Mouse (Mus musculus) duodenum, adult 2 months (tissue): ENCODE measurements around the gene 4931429L15Rik. TPM values are rescaled to one million over a fixed set of nuclear protein-coding genes. Genes with fewer than 3 reads are reported as not detected.

ENCODE experiments used
- polyA plus RNA-seq: library from polyadenylated mRNA; depleted of rRNA; stranded (reverse); fragments of >200 nt; gene quantifications from 2 replicates; pipeline ENCODE4 v1.2.3, GENCODE M21; 2012; ENCODE audit warnings: low replicate concordance; rRNA removed

The 4931429L15Rik gene
- polyA plus RNA-seq: not detected in 2 replicates

DNA sequence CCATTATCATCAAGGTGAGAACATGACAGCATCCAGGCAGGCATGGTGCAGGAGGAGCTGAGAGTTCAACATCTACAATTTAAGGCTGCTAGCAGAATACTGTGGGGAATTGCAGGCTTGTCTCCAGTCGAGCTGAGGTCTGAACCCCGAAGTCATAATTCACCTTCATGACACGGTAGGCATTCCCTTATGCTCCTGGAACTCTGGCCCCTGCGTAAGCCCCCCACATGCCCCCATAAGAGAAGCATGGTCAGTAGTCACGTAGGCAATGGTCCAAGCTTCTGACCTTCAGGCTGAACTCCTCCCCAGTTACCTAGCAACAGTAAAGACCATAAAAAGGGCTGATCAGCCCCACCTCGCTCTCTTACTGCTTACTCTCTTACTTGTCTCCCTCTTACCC lies at the start of gene 4931429L15Rik:
Gene 4931429L15Rik (minus strand): TSS at position 101 of the 400 bp plus-strand sequence.

DNA sequence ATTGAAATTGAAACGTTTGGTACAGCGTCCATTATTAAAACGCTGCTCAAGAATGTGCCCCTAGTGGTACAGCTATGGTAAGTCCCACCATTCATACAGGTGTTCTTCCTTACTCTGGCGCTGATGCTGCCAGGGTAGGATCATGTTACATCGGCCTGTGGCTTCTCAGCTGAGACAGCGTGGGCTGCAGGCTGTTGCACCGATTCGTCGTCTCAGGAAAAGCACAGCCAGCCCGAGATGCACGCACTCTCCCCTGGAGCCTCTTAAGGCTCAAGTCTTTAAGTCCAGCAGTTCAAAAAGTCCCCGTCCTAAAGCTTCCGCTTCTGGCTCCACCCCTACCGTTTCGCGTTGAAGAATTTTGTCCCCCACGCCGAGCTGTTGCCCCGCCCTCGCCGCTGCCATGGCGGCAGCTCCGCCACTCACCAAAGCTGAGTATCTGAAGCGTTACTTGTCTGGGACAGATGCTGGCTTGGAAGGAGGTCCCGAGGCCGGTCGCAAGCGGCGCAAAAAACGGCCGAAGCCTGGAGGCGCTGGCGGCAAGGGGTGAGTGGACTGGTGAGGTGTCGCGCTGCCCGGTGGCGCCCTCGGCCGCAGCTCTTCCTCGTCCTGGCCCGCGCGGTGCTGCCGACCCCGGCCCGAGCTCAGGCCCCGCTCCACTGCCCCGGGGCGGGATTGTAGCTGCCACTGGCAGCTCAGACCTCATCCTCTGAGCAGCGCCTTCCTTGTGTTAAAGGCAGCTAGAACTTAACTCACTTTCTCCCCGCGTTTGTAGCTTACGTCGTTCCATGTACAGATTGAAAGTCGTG lies 37.0 kb downstream of the 4931429L15Rik start, which contains the start of gene Bud13:
Gene Bud13 (plus strand): TSS at position 378 of the 806 bp plus-strand sequence.

GRCm38 (mm10) chr9:46272677-46273454 lies 46.9 kb downstream of the 4931429L15Rik start, which contains the start of gene Zpr1:
Gene Zpr1 (plus strand): TSS chr9:46273064.

GRCm38 (mm10) chr9:46268343-46268873 lies 51.4 kb downstream of the 4931429L15Rik start, which contains the start of gene Apoa5:
Gene Apoa5 (plus strand): TSS chr9:46268633.

Other genes starting within 250 kb of the 4931429L15Rik start
- gene Apoa1, start 91.4 kb downstream of the 4931429L15Rik start, polyA plus RNA-seq: 2,399 and 15,361 TPM in 2 replicates
- 677 and 6,693 TPM in 2 replicates for gene Apoc3, start 84.3 kb downstream of the 4931429L15Rik start, polyA plus RNA-seq
- 2,473 and 8,795 TPM in 2 replicates for gene Apoa4, start 79.3 kb downstream of the 4931429L15Rik start, polyA plus RNA-seq
- gene Apoa5, start 51.4 kb downstream of the 4931429L15Rik start, polyA plus RNA-seq: 0.34 and 0.55 TPM in 2 replicates
- 8.7 and 13.2 TPM in 2 replicates for gene Zpr1, start 46.9 kb downstream of the 4931429L15Rik start, polyA plus RNA-seq
- gene Bud13, start 37.0 kb downstream of the 4931429L15Rik start, polyA plus RNA-seq: 5.3 and 6.6 TPM in 2 replicates